Mouse (Mus musculus): Measurements from ENCODE around the gene Serpini2. TPM values are rescaled to one million over a fixed set of nuclear protein-coding genes. Genes with fewer than 3 reads are reported as not detected.

Serpini2 gene
- not detected in 2 replicates for total RNA-seq (2017)

DNA sequence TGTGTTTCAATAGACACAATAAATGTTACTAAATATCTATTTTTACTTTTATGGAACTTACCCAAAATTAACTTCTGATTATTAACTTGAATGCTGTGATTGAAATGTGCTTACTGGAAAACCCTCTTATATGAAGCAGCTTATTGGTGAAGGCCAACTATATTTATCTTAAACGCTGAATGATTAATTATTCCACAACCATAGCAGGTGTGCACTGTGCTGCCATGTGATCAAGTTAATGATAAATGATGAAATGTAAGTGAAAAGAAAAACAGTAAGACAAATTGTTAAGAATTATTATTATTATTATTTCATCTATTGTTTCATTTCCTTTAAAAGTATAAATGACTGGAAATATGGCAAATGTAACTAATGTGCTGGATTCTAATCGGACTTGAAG lies at the start of gene Serpini2:
Serpini2 (minus strand) TSS at position 101 of the 400 bp plus-strand sequence.
- no peak for ATAC-seq (replicated peaks; ENCODE audit: low read depth, poor library complexity, severe bottlenecking)

DNA sequence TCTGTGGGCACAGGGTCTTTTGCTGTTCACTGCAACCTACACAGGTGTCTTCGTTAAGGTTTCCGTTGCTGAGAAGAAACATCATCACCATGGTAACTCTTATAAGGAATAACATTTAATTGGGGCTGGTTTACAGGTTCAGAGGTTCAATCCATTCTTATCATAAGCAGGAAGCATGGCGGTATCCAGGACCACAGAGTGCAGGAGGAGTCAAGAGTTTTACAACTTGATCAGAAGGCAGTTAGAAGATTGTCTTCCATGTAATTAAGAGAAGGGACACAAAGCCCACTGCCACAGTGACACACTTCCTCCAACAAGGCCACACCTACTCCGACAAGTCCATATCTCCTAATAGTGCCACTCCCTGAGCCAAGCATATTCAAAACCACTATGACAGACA lies 39.0 kb upstream of the Serpini2 start:
- peak; percentile 46 for ATAC-seq (replicated peaks; ENCODE audit: low read depth, poor library complexity, severe bottlenecking)

DNA sequence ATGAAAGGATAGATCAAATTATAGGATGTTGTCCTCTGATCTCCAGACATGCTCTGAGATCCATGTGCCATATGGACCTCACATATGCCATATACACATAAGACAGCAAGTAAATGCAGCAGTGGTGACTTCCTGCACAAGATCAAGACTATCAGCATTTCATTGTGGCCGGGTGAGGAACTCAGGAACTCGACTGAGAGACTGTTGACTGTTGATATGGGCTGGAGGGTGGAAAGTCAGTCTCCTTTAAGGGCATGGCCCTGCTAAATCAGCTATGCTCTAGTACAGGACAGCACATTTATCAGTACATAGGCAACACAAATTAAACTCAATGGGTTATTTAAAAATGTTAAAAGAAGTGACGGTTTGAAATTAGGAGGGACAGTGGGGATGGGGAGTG lies 38.4 kb upstream of the Serpini2 start:
- ATAC-seq (replicated peaks; ENCODE audit: low read depth, poor library complexity, severe bottlenecking): peak; percentile 96

DNA sequence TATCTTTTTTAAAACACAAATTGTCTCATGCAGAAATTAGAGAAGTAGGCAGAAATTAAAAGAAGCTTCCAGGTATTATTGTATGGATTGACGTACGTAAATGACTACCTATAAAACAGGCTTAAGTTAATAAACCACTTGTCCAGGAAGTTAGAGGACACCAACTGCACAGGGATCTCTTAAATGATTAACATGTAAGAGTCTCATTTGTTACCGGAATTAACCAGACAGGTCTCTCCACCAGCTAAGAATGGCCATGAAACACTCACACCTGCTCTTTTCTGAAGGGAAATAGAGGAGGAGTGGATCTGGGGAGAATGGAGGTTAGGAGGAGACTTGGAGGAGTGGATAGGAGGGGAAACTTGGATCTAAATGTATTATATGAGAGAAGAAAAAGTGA lies 35.7 kb upstream of the Serpini2 start:
- no peak for ATAC-seq (replicated peaks; ENCODE audit: low read depth, poor library complexity, severe bottlenecking)

DNA sequence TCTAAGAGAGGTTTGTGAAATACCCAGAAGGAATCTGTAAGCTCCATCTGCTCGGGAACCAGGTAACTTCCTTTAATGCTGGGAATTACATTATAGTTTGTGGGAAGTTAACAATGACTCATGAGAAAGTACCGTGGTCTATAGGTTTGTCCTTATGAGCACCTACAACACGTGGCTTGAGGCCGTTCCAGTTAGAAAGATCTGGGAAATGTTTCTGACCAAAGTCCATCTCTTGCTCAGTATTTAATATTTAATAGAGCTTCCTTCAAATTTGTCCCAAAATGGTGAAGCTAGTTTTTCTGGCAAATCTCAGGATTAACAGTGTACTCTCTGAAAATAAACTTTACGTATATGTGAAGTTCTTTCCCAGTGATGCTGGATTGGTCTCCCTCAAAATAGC lies 34.7 kb upstream of the Serpini2 start:
- no peak for ATAC-seq (replicated peaks; ENCODE audit: low read depth, poor library complexity, severe bottlenecking)

DNA sequence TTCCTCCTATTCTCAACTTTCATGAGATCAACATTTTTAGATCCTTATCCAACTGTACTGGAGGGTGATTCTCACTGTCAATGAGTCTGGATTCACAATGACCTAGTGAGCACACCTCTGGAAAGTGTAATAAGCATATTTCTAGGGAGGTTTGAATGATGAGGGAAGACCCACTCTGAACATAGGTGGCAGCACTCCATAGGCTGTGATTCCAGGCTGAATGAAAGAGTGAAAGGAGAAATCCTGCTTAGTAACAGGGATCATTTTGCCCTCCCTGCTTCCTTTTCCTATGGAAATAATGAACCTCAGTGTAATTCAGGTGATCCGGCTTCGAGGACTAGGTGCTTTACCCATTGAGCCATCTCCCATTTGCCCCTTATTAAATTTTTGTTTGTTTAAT lies 31.2 kb upstream of the Serpini2 start:
- ATAC-seq (replicated peaks; ENCODE audit: low read depth, poor library complexity, severe bottlenecking): no peak

DNA sequence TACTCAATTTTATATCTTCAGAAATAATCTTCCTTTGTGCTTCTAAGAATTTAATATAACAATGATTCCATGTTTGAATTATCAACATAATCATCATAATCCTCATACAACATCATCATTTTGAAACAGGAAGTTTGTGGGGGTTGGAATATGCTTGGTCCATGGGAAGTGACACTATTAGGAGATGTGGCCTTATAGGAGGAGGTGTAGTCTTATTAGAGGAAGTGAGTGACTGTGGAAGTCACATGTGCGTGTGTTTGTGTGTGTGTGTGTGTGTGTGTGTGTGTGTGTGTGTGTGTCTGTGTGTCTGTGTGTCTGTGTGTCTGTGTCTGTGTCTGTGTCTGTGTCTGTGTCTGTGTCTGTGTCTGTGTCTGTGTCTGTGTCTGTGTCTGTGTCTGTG lies 29.6 kb upstream of the Serpini2 start:
- peak; percentile 46; the same call in 1 of the 2 replicates for ATAC-seq (replicated peaks; ENCODE audit: low read depth, poor library complexity, severe bottlenecking)

DNA sequence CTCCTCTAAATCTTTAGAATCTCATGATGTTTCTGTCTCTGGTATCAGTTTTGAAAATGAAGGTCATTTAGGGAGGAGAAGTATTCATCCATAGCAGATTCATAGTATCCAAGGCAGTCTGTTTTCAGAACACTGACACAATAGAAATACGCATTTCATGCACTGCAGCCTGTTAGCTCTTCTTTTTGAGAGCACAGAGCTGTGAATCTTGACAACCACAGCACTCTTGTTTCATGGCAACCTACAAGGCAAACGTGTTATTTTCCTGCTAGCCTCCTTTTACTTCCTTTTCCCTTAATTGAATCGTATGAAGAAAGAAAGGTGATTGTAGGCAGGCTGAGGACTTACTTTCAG lies 27.9 kb upstream of the Serpini2 start:
- no peak for ATAC-seq (replicated peaks; ENCODE audit: low read depth, poor library complexity, severe bottlenecking)

DNA sequence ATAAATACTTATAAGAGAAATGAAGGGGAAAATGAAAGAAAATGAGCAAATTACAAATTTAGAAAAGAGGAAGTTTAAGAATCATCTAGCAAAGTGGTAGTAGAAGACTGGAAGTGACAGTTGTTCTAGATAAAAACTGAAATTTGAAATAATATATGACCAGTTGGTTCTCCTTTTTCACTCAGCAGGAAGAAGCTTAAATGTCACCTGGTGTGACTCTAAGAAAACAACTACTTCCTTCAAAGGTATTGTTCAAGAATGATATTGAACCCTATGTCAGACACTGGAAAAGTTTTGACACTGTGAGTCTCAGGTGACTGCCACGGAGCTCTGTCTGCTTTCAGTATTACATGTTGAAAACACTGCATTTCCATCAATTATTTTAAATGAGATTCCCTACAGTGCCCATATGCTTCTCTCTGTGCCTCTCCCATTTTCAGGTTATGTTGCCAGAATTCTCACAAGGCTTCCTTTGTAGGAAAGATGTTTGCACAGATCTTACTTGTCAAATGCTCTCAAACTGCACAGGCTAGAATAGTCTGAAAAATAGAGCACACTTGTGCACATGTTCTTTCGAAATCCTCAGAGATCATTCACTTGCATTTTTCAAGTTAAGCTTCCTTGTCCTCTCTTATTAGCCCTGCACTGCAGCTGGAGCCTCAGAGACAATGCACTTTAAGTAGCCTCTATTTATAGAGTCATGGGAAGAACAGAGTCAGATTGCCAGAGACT lies 27.3 kb upstream of the Serpini2 start:
- peak; percentile 54 for ATAC-seq (replicated peaks; ENCODE audit: low read depth, poor library complexity, severe bottlenecking)

DNA sequence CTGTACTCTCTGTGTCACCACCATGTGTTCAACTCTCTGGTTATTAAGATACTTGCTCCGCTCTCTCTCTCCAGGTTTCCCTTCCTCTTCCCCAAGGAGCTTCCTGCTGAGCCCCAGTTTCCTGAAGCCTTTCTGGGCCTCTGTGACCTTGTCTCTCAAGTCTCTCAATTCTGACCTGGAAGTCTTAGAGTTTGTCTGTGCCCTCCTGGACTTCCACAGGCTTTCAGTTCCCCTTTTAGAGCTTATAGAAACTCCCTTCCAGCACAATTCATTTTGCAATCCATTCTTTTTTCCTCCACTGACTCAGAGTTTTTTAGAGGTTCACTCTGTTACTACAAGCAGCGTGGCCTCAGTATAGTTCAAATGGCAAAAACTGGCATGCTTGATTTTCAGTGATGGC lies 23.4 kb upstream of the Serpini2 start:
- peak; percentile 85 for ATAC-seq (replicated peaks; ENCODE audit: low read depth, poor library complexity, severe bottlenecking)

DNA sequence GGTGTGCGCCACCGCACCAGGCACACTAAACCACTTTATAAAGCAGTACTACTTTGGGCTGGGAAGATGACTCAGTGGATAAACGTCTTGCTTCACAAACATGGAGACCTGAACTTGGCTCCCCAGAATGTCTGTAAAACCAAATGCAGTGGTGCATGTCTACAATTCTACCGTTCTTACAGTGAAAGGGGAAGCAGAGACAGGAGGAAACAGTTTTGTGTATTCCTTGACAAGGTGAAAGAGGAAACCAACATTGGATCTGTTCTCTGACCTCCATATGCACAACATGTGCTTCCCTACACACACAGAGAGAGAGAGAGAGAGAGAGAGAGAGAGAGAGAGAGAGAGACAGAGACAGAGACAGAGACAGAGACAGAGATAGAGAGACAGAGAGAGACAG lies 7.6 kb upstream of the Serpini2 start:
- ATAC-seq (replicated peaks; ENCODE audit: low read depth, poor library complexity, severe bottlenecking): peak; percentile 55

DNA sequence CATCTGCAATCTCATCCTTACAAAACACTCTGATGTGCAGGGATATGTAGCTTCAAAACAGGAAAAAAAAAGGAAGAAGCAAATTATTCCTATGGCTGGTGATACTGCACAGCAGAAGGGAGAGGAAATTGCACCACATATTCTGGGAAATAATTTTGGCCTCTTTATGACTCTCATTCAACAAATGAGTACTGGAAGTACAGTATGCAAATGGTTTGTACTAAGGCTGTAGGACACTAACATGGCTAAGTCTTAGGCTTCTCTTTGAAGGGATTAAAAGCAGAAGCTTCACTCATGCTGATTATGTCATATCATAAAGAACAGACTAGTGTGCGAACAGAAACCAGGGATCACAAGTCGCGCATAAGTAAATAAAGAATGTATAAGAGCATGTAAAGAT lies 6.6 kb upstream of the Serpini2 start:
- 0 out of 2 replicates have a peak, but pooled peaks have one; percentile 19 for ATAC-seq (replicated peaks; ENCODE audit: low read depth, poor library complexity, severe bottlenecking)

DNA sequence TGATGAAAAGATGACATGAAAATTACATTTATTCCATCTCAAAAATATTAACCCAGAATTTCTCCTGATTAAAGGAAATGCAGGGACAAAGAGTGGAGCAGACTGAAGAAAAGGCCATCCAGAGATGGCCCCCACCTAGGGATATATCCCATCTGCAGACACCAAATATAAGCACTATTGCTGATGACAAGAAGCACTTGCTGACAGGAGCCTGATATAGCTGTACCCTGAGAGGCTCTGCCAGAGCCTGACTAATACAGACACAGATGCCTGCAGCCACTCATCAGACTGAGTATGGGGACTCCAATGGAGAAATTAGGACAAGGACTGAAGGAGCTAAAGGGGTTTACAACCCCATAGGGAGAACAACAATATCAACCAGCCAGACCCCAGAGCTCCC lies 5.2 kb upstream of the Serpini2 start:
- no peak for ATAC-seq (replicated peaks; ENCODE audit: low read depth, poor library complexity, severe bottlenecking)

DNA sequence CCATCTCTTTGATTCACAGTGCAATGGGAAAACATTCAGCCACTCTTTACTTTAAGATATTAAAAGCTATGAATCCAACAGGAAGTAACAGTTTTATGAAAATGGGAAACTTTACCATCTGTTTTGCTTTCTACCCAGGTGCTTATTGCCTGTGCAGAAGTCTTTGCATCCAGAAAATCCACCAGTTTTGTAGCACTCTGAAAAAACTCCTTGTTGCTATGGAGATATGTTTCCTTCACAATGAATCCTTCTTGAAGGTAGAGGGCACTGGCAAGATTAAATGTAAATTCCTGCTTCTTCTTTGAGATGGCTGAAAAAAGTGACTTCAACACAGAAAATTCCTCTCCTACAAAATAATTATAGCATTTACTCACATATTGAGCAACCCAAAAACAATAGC lies 10.5 kb downstream of the Serpini2 start:
- no peak for ATAC-seq (replicated peaks; ENCODE audit: low read depth, poor library complexity, severe bottlenecking)

DNA sequence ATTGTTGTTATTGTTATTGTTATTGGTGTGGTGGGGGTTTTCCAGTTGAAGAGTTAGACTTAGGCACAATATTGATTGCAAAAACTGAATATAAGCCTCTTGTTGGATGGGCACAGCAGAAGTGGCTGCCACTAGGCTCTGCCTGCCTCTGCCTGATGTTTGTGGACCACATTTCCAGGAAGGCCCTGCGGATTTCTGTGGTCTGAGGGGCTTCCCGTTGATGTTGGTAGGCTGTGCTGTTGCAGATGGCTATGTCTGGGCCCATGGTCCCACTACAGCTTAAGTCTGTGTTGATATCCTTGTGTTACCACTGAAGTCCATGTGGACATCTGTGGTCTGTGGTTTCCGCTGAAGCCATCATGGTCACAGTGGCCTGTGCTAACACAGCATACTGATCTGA lies 50.2 kb downstream of the Serpini2 start:
- peak; percentile 36; the same call in 1 of the 2 replicates for ATAC-seq (replicated peaks; ENCODE audit: low read depth, poor library complexity, severe bottlenecking)

DNA sequence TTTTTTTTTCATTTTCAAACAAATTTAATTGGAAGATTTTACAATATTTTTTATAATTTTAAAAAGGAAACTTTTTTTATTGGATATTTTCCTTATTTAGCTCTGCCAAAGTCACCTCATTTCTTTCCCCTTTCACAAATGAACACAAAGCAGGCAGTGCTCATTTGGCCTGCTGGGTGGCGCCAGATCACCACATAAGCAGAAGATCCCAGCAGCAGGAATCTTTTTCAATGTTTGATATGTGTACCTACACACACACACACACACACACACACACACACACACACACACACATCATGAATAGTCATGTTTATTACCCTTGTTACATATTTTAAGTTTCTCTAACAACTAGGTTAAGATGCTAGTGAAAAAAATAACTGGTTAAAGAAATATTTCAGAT lies 50.7 kb downstream of the Serpini2 start:
- peak; percentile 95 for ATAC-seq (replicated peaks; ENCODE audit: low read depth, poor library complexity, severe bottlenecking)

DNA sequence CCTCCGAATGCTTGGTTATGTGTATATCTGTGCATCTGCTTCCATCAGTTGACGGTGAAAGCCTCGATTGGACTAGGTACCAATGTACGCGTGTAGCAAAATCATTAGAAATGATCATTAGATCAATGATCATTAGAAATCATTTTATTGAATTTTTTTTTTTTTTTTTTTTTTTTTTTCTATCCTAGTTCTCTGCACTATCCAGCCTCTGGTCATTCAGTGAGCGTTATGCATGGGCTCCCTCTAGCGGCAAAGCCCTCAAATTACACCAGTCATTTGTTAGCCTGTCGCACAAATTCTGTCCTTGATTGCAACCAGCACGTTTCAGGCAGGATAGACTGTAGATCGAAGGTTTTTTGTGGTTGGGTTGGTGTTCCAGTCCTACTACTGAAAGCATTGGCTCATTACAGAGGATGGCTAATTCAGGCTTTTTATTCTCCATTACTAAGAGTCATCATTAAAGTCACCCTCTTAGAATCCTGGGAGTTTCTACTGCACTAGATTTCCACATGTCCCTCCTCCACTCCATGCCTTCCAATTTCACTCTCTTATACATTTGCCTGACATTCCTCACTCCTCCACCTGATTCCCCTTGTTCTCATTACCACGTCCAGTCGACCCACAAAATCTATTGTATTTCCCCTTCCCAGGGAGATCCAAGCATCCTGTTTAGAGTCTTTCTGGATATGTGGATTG lies 66.9 kb downstream of the Serpini2 start:
- ATAC-seq (replicated peaks; ENCODE audit: low read depth, poor library complexity, severe bottlenecking): peak; percentile 96

Other genes starting within 250 kb of the Serpini2 start
- not detected in 2 replicates for gene Zbbx, start 105.0 kb downstream of the Serpini2 start, total RNA-seq (2017)
- not detected in 2 replicates for gene Wdr49, start 212.1 kb upstream of the Serpini2 start, total RNA-seq (2017)